Mouse (Mus musculus): ENCODE results near the gene Myo1e.

GRCm38 (mm10) chr9:70243708-70244107 lies 36.6 kb downstream of the Myo1e start:
- TF ChIP-seq CTCF (IDR thresholded peaks at IDR 0.05; ENCODE audit: insufficient read depth, low read length) (no peak), POLR2A (IDR thresholded peaks at IDR 0.05; ENCODE audit: borderline replicate concordance, extremely low read depth, low read depth, low read length) (no peak)
